Mouse (Mus musculus): ENCODE data around the gene Plekha6.

Gene Plekha6

GRCm38 (mm10) chr1:133344357-133344756 lies 180.3 kb downstream of the Plekha6 start:
- no peak for TF ChIP-seq GATA4 (IDR thresholded peaks at IDR 0.05; ENCODE audit: insufficient replicate concordance, low read length)

- TF ChIP-seq GATA4 (IDR thresholded peaks at IDR 0.05; ENCODE audit: insufficient replicate concordance, low read length), result no peak
These were observed 182.5 kb downstream of the Plekha6 start for GRCm38 (mm10) chr1:133346531-133346930.

- no peak for TF ChIP-seq GATA4 (IDR thresholded peaks at IDR 0.05; ENCODE audit: insufficient replicate concordance, low read length)
These were observed 183.2 kb downstream of the Plekha6 start for GRCm38 (mm10) chr1:133347226-133347625.

GRCm38 (mm10) chr1:133347693-133348520 lies 183.9 kb downstream of the Plekha6 start:
- TF ChIP-seq GATA4 (IDR thresholded peaks at IDR 0.05; ENCODE audit: insufficient replicate concordance, low read length), result peak; percentile 8; the same call in 1 of the 2 replicates

GRCm38 (mm10) chr1:133350210-133350609 lies 186.2 kb downstream of the Plekha6 start, which contains the start of gene Ren1:
Ren1 (plus strand) TSS chr1:133350510.
- no peak for TF ChIP-seq GATA4 (IDR thresholded peaks at IDR 0.05; ENCODE audit: insufficient replicate concordance, low read length)

- TF ChIP-seq GATA4 (IDR thresholded peaks at IDR 0.05; ENCODE audit: insufficient replicate concordance, low read length), result no peak
These were observed 187.8 kb downstream of the Plekha6 start for GRCm38 (mm10) chr1:133351762-133352161.

Measured in liver, adult (tissue).